Mouse (Mus musculus) neural tube, embryonic 12.5 days (tissue): Measurements from ENCODE around the gene Tead2. TPM values are rescaled to one million over a fixed set of nuclear protein-coding genes. Genes with fewer than 3 reads are reported as not detected.

Source experiments
- ATAC-seq: fragments of 200-750 bp; cut with Nextera tagmentation; 2 replicates; pipeline ENCODE4 v1.8.0; 2017; ENCODE audit warnings: low read depth, mild to moderate bottlenecking, moderate TSS enrichment, moderate library complexity; ENCODE audit not compliant: low FRiP score
- H3K27ac ChIP-seq: fragments of 300-500 bp; sonication (generic); 2 replicates; pipeline ENCODE4 v1.5.1; 2016
- H3K27me3 ChIP-seq: fragments of 300-500 bp; sonication (generic); replicated peaks from 2 replicates; pipeline ENCODE4 v1.6.1; 2016; ENCODE audit warnings: mild to moderate bottlenecking
- H3K36me3 ChIP-seq: fragments of 300-500 bp; sonication (generic); 2 replicates; pipeline ENCODE4 v1.6.1; 2016; ENCODE audit warnings: mild to moderate bottlenecking
- H3K4me1 ChIP-seq: fragments of 300-500 bp; sonication (generic); 2 replicates; pipeline ENCODE4 v1.6.1; 2016
- H3K4me2 ChIP-seq: fragments of 300-500 bp; sonication (generic); replicated peaks from 2 replicates; pipeline ENCODE4 v1.6.1; 2016; ENCODE audit warnings: mild to moderate bottlenecking
- H3K4me3 ChIP-seq: fragments of 300-500 bp; sonication (generic); 2 replicates; pipeline ENCODE4 v1.5.1; 2016
- H3K9ac ChIP-seq: fragments of 300-500 bp; sonication (generic); 2 replicates; pipeline ENCODE4 v1.6.1; 2016; ENCODE audit warnings: mild to moderate bottlenecking
- H3K9me3 ChIP-seq: fragments of 300-500 bp; sonication (generic); 2 replicates; pipeline ENCODE4 v1.6.1; 2016; ENCODE audit warnings: mild to moderate bottlenecking
- WGBS: fragments of 180-500 bp; shearing (Covaris S2); methylation state at CpG from one replicate; pipeline ENCODE4 v1.1.7; 2016; 5-methylcytosine and 5-hydroxymethylcytosine counted together
- polyA plus RNA-seq: library from polyadenylated mRNA; unstranded; fragments of >200 nt; fragmentation: Nextera tagmentation; extraction: Ambion mirVana; gene quantifications from 2 replicates; pipeline ENCODE4 v1.2.1, GENCODE M21; 2016

The Tead2 gene
- polyA plus RNA-seq, 1 experiment from 2014 or later: 178 TPM

DNA sequence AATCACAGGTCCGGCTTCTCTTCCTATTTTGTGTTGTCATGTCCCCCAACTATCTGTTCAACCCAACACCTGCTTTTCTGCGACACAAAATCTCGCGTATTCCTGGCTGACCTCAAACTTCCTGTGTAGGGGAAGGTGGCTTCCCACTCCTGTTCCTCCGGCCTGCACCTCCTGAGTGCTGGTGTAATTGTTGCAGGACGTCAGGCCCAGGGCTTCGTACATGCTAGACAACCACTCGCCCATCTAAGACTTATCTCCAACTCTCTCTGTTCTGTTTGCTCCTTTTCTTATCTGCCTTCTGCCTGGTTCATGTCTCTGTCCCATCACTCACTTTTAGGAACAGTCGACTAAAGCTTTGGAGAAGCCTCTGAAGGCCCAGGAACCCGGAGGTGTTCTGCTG is 4.5 kb upstream of the Tead2 start:
- no peak for ATAC-seq
- Histone ChIP-seq H3K9me3 (no peaks in the 10 kb centered on the region), H3K27ac (no peak overlapping the region), H3K27me3 (peaks cover 28% of the 10 kb centered on the region), H3K4me1 (peaks cover 3% of the 10 kb centered on the region; the same call in 1 of the 2 replicates), H3K36me3 (no peaks in the 10 kb centered on the region), H3K4me2 (no peak overlapping the region), H3K4me3 (no peak overlapping the region), H3K9ac (no peak overlapping the region)
- 74% methylated on average over 10 of the region's 10 CpGs for WGBS

DNA sequence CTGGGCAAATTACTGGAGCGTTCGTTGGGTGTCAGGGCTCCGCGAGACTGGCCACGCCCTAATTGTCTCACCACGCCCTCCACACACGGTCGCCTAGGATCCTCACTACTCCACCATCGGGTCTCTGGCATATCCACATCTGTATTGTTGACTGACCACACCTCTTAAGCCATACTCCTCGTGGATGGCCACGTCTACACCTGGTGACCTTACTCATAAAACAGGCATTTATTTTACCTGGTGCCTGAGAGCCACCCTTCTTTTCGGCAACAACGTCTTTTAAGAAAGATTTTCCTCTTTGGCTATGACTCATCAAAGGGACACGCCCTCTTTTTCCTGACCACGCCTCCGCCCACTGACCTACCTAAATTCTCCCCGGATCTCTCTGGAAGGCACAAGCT is 3.7 kb upstream of the Tead2 start, which contains the start of gene Dkkl1:
TSS of gene Dkkl1 (minus strand) at position 297 of the 401 bp plus-strand sequence.
- no peak for ATAC-seq
- no peak within 1 kb of the TSS for H3K9ac ChIP-seq
- peak within 1 kb of the TSS; percentile 34 for H3K4me2 ChIP-seq
- 5% methylated on average over 17 of the region's 17 CpGs for WGBS
- H3K4me1 ChIP-seq: peaks cover 8% of the 10 kb centered on the region
- no peaks in the 10 kb centered on the region for H3K9me3 ChIP-seq
- 0 out of 2 replicates have a peak within 1 kb of the TSS, but pooled peaks have one; percentile 9 for H3K4me3 ChIP-seq
- no peak within 1 kb of the TSS for H3K27ac ChIP-seq
- peaks cover 28% of the 10 kb centered on the region for H3K27me3 ChIP-seq
- no peaks in the 10 kb centered on the region for H3K36me3 ChIP-seq

- ATAC-seq: no peak
- WGBS: 76% methylated on average over 7 of the region's 7 CpGs
- Histone ChIP-seq H3K4me1 (peaks cover 13% of the 10 kb centered on the region), H3K4me2 (no peak overlapping the region), H3K4me3 (no peak overlapping the region), H3K36me3 (no peaks in the 10 kb centered on the region), H3K27me3 (peaks cover 28% of the 10 kb centered on the region), H3K9me3 (no peaks in the 10 kb centered on the region), H3K9ac (no peak overlapping the region), H3K27ac (no peak overlapping the region)
Observed at GRCm38 (mm10) chr7:45212356-45212755, 3.2 kb upstream of the Tead2 start.

GRCm38 (mm10) chr7:45213708-45214107 is 1.8 kb upstream of the Tead2 start:
- no peak overlapping the region for H3K4me3 ChIP-seq
- peaks cover 28% of the 10 kb centered on the region for H3K27me3 ChIP-seq
- no peaks in the 10 kb centered on the region for H3K9me3 ChIP-seq
- no peak for ATAC-seq
- H3K4me1 ChIP-seq: peaks cover 26% of the 10 kb centered on the region
- no peak overlapping the region for H3K4me2 ChIP-seq
- no peak overlapping the region for H3K27ac ChIP-seq
- H3K36me3 ChIP-seq: peaks cover 11% of the 10 kb centered on the region
- H3K9ac ChIP-seq: no peak overlapping the region
- 54% methylated on average over 5 of the region's 5 CpGs for WGBS

DNA sequence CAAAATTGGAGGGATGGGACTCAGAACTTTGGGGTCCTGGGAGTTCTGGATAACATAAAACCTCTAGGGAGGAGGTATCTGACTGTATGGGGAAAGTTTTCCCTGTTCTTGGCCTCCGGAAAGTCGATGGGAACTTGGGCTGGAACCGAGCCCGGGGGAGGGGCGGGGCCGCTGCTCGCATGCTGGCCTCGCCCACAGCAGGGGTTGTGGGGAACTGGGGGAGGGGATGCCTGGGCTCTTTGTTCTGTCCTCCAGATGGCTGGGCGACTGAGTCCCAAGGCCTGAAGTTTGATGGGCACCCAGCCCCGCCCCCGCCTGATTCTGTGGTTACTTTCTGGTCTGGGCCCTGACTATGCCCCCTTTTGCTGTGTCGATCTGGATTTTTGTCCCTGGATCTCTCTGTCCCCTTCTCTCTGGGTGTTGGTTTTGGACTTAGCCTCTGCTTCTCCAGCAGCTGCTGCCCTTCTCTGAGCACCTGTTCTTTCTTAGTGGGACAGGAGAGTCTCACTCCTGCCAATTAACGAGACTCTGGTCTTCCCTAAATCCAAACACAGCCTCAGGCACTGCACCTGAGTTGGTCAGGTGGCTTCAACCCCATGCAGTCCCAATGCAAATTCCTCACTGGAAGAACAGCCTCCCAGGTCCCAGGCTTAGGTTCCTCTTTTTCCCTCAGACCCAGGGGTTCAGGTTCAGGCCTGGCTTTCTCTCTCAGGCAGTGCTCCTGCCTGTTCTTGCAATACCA is 1.1 kb downstream of the Tead2 start:
- H3K4me1 ChIP-seq: peaks cover 34% of the 10 kb centered on the region
- 2% methylated on average over 13 of the region's 13 CpGs for WGBS
- peaks cover 9% of the 10 kb centered on the region for H3K27me3 ChIP-seq
- peak overlapping the region; percentile 67 for H3K4me2 ChIP-seq
- H3K36me3 ChIP-seq: peaks cover 40% of the 10 kb centered on the region
- no peaks in the 10 kb centered on the region for H3K9me3 ChIP-seq
- peak overlapping the region; percentile 80 for H3K27ac ChIP-seq
- peak overlapping the region; percentile 66 for H3K4me3 ChIP-seq
- H3K9ac ChIP-seq: peak overlapping the region; percentile 92
- peak; percentile 82 for ATAC-seq

GRCm38 (mm10) chr7:45221680-45222079 is 6.1 kb downstream of the Tead2 start:
- 86% methylated on average over 2 of the region's 2 CpGs for WGBS
- no peak overlapping the region for H3K27ac ChIP-seq
- H3K4me2 ChIP-seq: no peak overlapping the region
- H3K27me3 ChIP-seq: no peaks in the 10 kb centered on the region
- no peak for ATAC-seq
- H3K4me1 ChIP-seq: peaks cover 29% of the 10 kb centered on the region
- no peak overlapping the region for H3K9ac ChIP-seq
- peaks cover 85% of the 10 kb centered on the region for H3K36me3 ChIP-seq
- H3K4me3 ChIP-seq: no peak overlapping the region
- no peaks in the 10 kb centered on the region for H3K9me3 ChIP-seq

DNA sequence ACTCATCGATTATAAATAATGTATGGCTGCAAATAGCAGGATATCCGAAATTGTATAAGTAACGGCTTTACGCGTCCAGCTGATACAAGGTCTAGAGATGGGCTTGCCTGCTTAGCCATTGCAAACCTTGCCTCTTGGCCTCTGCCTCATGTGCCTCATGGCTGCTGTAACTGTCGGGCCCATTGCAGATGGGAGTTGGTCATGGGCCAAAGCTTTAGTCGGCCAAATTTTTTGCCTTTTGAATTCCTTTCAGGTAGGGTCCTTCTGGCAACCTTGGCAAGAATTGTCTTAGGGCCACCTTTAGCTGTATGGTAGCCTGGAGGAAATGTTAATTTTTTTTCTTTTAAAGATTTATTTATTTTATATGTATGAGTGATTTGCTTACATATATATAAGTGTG is 9.3 kb downstream of the Tead2 start:
- H3K27me3 ChIP-seq: no peaks in the 10 kb centered on the region
- peaks cover 91% of the 10 kb centered on the region for H3K36me3 ChIP-seq
- H3K9ac ChIP-seq: no peak overlapping the region
- WGBS: 97% methylated on average over 7 of the region's 7 CpGs
- H3K4me3 ChIP-seq: no peak overlapping the region
- H3K9me3 ChIP-seq: no peaks in the 10 kb centered on the region
- ATAC-seq: no peak
- H3K27ac ChIP-seq: no peak overlapping the region
- H3K4me1 ChIP-seq: peaks cover 3% of the 10 kb centered on the region; the same call in 1 of the 2 replicates
- no peak overlapping the region for H3K4me2 ChIP-seq

DNA sequence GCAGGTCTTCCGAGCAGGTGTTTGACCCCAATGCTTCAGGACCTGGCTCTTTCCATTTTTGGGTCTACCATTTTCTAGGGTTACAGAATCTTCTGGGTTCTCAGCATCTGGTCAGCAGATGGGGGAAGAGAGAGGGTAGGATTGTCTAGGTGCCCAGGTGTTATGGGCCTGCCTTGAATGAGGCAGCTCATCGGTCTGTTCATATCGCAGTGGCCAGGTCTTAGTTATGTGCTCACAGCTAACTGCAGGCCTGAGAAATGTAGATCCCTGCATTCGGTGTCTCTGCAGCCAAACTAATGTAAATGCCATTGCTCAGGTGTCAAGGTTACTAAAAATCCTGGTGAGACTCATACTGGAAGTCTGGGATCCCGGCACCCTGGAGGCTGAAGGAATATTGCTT is 10.9 kb downstream of the Tead2 start:
- WGBS: 97% methylated on average over 5 of the region's 5 CpGs
- Histone ChIP-seq H3K36me3 (peaks cover 83% of the 10 kb centered on the region), H3K4me3 (no peak overlapping the region), H3K9ac (no peak overlapping the region), H3K27me3 (no peaks in the 10 kb centered on the region), H3K4me1 (peaks cover 3% of the 10 kb centered on the region; the same call in 1 of the 2 replicates), H3K4me2 (no peak overlapping the region), H3K27ac (no peak overlapping the region), H3K9me3 (no peaks in the 10 kb centered on the region)
- ATAC-seq: no peak

DNA sequence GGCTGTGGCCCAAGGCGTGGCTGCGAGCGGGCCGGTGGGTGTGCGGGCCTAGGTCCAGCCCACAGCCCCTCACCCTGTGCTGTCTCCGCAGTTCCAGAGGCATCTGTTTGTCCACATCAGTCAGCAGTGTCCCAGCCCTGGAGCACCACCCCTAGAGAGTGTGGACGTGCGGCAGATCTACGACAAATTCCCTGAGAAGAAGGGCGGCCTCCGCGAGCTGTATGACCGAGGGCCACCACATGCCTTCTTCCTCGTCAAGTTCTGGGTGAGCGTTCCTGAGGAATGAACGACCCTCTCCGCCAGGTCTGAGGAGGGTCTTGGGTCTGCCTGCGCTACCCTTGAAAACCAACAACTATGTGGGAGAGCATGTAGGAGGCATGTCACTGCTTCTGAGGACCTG is 13.0 kb downstream of the Tead2 start:
- H3K4me1 ChIP-seq: peaks cover 5% of the 10 kb centered on the region; the same call in 1 of the 2 replicates
- H3K36me3 ChIP-seq: peaks cover 83% of the 10 kb centered on the region
- no peak overlapping the region for H3K27ac ChIP-seq
- no peak overlapping the region for H3K9ac ChIP-seq
- no peak overlapping the region for H3K4me3 ChIP-seq
- no peaks in the 10 kb centered on the region for H3K9me3 ChIP-seq
- ATAC-seq: no peak
- WGBS: 94% methylated on average over 18 of the region's 18 CpGs
- no peak overlapping the region for H3K4me2 ChIP-seq
- H3K27me3 ChIP-seq: no peaks in the 10 kb centered on the region

DNA sequence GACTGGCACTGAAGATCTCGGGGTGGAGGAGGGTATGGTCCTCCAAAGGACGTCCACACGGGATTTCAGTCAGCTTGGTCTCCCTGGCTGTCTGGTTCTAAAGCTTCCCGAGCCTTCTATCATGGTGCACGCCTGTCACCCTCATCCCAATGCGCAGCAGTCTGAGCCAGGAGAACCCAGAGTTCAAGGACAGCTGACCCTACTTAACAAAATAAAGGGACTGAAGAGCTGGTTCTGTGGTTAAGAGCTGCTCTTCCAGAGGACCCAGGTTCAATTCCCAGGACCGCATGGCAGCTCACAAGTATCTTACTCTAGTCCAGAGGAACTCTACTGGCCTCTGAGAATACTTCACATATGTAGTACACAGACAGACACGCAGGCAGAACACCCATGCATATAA is 13.5 kb downstream of the Tead2 start:
- Histone ChIP-seq H3K36me3 (peaks cover 79% of the 10 kb centered on the region), H3K4me3 (no peak overlapping the region), H3K27ac (no peak overlapping the region), H3K9ac (no peak overlapping the region), H3K4me2 (no peak overlapping the region), H3K4me1 (peaks cover 9% of the 10 kb centered on the region), H3K9me3 (no peaks in the 10 kb centered on the region), H3K27me3 (no peaks in the 10 kb centered on the region; the same call in 1 of the 2 replicates)
- WGBS: 97% methylated on average over 8 of the region's 8 CpGs
- no peak for ATAC-seq

DNA sequence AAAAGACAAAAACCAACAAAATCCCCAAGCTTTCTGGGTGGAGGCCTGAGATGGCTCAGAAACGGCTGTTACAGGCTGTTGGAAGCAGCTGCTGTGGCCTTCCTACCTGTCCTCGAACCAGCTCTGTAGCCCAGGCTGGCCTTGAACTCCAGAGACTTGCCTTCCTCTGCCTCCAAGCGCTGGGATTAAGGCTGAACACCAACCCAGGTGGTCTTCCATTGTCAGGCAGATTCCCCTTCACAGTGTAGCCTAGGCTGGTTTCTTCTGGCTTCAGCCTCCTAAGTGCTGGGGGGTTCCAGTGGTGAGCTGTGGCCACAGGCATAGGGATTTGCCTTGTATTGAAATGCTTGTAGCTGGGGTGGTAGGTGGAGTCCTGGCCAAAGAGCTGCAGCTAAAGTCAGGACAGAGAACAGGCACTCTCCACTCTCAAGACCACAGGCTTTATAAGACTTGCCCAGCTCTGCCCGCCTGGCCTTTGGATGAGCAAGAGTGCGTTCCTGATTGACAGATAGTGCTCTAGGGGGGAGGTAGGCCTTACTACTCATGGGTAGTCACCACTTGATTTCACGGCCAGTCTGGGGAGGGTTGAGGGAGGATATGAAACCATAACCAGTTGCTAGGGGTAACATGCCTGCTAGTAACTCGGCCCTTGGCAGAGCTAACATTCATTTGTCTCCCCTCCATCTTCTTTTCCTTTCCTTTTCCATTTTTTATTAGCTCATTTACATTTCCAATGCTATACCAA is 14.1 kb downstream of the Tead2 start:
- Histone ChIP-seq H3K36me3 (peaks cover 73% of the 10 kb centered on the region), H3K9ac (no peak overlapping the region)

DNA sequence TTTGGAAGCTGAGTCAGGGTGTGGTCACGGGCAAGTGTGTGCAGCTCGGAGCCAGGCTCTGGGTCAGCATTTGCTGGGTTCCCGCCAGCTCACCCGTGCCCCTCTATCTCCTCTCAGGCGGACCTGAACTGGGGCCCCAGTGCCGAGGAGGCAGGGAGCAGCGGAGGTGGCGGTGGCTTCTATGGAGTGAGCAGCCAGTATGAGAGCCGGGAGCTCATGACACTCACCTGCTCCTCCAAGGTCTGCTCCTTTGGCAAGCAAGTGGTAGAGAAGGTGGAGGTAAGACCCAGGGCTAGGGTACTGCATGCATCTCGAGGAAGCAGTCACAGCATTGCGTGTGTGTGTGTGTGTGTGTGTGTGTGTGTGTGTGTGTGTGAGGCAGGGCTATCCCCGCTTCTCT is 15.6 kb downstream of the Tead2 start:
- Histone ChIP-seq H3K9ac (no peak overlapping the region), H3K4me1 (peaks cover 17% of the 10 kb centered on the region), H3K9me3 (no peaks in the 10 kb centered on the region), H3K4me2 (no peak overlapping the region), H3K27ac (no peak overlapping the region), H3K27me3 (peaks cover 7% of the 10 kb centered on the region; the same call in 1 of the 2 replicates), H3K36me3 (peaks cover 58% of the 10 kb centered on the region), H3K4me3 (no peak overlapping the region)
- no peak for ATAC-seq
- 91% methylated on average over 12 of the region's 12 CpGs for WGBS

More for the DNA sequence above, 14.1 kb downstream of the Tead2 start:
- Histone ChIP-seq H3K4me1 (peaks cover 15% of the 10 kb centered on the region), H3K27ac (peak overlapping the region; percentile 17; the same call in 1 of the 2 replicates), H3K9me3 (no peaks in the 10 kb centered on the region), H3K27me3 (no peaks in the 10 kb centered on the region; the same call in 1 of the 2 replicates), H3K4me3 (no peak overlapping the region), H3K4me2 (no peak overlapping the region)
- ATAC-seq: no peak
- 89% methylated on average over 7 of the region's 7 CpGs for WGBS
